Mouse (Mus musculus) megakaryocyte-erythroid progenitor cell, adult 5-6 weeks (primary cell): Measurements from ENCODE around the gene Lamtor3. TPM values are rescaled to one million over a fixed set of nuclear protein-coding genes. Genes with fewer than 3 reads are reported as not detected.
A peak's percentile ranks its signal among the peaks of the same experiment; 100 is the strongest.
"Not testable (repeated sequence)": the region's sequence is repeated elsewhere in the genome, so short reads cannot be mapped to it uniquely, and the experiment has no call there.

Experiments
- ATAC-seq: replicated peaks from 2 replicates; pipeline ENCODE4 v1.8.0; 2016; ENCODE audit warnings: mild to moderate bottlenecking, inconsistent platforms; ENCODE audit not compliant: severe bottlenecking, poor library complexity, low FRiP score, low TSS enrichment
- total RNA-seq, 2 experiments: library from RNA; stranded (forward) in 1 of 2; stranded (reverse) in 1 of 2; fragments of 200-1000, 215-1000 nt in 1 of 2; fragments of >200 nt in 1 of 2; fragmentation: Nextera tagmentation in 1 of 2; gene quantifications; 2 replicates each; pipeline ENCODE4 v1.2.3; 2014 to 2017

Lamtor3 gene
- total RNA-seq (2014; fragmentation: Nextera tagmentation) (65.7 and 77.2 TPM in 2 replicates), total RNA-seq (2017) (81.7 and 82.1 TPM in 2 replicates)

DNA sequence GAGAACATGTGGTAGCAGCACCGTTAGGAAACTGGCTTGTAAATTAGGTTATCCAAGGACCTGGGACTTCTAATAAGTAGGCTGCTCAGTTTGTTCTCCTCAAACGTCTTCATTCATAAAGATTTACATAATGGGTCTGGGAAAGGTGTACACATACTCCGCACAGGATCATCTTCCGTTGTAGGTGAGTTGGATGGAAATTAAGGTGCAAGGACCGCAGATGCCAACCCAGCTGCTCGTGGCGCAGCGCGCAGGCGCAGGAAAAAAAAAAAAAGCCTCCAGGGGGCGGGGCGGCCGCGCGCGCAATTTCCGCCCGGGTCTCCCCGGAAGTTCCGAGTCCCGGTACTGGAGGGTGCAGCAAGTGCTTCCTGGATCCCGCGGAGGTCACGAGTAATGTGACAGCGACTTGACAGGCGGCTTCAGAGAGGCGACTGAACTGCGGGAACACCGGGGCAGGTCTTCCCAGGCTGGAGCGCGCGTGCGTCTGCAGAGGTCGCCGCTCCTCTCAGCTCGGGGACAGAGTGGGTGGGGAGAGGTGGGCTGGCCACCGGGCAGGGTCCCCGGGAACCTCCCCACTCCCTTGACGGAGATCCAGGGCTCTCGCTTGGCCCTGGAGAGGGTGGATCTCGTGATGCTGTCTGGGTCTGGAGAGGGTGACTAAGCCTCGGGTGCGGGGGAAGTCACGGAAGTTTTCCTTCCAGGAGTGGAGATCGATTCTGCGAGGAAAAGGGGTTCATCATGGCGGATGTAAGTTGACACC, at the start of gene Lamtor3:
Lamtor3 (plus strand) TSS at position 335 of the 760 bp plus-strand sequence.
- peak; percentile 98 for ATAC-seq

DNA sequence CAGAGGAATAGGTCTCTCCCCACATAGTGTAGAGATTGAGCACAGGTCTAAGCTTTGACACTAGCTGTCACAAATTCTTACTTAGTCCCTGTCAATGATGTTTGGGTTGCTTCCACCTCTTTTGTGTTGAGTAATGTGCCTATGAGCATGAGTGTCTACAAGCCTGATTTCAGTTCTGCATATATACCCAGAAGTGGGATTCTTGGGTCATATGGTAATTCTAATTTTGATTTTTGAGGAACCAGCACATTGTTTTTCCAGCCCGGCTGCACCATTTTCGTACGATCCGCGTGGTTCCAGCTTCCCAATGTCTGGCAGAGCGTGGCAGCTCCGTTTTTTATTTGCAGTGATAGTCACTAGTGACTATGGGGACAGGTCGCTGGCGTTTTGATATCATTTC, 48.9 kb upstream of the Lamtor3 start:
- no peak for ATAC-seq

DNA sequence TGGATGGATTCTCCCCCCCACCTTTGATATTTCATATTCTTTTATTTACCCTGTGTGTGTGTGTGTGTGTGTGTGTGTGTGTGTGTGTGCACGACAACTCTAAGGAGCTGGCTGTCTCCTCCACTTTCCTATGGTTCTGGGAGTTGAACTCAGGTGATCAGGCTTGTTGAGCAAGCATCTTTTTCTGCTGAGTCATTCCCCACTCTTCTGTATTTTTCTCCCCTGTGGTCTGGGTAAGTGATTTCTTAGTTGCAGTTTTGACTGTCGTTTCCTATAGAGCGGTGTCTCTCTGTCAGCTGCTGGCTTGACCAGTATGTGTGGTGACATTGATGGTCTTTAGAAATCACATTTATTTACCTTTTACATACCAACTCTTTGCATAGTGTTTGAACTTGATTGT, 39.0 kb upstream of the Lamtor3 start:
- ATAC-seq: peak; percentile 61; the same call in 1 of the 2 replicates

DNA sequence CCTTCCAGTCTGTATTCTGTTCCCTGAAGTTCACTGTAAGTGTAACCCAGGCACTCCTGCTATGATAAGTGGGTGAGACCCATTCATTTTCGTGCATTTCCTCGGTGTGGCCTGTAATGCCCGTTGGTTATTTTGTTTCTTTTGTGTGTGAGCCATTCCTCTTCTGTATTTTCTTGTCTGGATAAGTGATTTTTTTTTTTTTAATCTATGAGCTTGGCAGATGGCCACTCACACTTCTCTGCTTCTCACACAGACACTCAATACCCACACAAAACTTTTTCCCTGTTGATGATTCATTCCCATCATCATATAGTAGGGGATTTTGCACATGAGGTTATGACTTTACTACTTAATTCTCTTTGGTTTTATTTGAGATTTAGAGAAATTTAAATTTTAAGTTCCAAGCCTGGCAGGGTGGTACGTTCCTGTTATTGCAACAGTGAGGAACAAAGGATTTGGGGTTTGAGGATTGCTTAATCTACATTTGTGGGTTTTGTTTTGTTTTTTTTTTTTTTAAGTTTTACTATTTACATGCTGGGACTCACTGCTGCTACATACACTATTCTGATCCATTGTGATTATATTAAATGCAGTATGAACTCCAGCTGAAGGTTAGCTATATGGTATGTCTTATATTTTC, 38.1 kb upstream of the Lamtor3 start:
- ATAC-seq: no peak

DNA sequence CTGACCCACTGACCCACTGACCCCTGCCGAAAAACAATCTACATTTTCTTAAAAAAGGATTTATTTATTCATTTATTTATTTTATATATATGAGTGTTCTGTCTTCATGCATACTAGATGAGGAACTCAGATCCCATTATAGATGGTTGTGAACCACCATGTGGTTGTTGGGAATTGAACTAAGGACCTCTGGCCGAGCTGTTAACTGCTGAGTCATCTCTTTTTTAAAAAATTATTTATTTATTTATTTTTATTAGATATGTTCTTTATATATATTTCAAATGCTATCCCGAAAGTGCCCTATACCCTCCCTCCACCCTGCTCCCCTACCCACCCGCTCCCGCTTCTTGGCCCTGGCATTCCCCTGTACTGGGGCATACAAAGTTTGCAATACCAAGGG, 37.2 kb upstream of the Lamtor3 start:
- no peak for ATAC-seq

DNA sequence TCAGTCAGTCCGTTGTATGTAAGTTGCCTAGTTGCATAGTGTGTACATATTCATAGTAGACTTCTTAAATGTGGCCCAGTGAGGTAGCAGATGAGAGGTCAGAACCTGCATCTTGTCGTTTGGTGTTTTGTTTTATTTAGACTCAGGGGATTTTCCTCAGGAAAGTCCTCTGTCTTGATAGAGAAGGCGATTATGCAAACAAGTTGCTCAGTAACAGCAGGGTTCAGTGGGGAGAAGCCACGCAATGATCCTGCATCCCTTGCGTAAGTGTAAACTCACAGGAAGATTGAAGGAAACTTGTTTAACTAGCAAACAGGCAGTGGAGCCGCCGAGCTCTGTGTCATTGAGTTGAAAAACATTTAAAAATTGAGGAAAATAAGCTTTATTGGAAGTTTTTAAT, 30.3 kb upstream of the Lamtor3 start:
- no peak for ATAC-seq

DNA sequence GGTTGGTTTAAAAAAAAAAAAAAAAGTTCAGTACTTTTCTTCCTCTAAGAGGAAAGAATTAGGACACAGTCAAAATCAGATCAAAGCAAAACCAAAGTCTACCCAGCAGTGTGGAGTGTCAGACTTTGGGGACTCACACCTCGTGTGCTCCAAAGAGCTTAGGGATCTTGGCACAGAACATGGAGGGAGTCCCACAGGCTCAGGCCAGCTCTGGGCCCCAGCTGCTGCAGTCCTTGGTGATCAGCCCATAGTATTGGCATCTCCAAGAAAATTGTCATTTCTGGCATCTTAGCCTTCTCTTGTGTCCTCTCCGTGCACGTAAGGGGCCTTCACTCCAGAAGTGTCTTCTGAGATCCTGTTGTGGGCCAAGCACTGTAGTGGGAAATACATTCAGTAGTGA, 27.2 kb upstream of the Lamtor3 start:
- ATAC-seq: no peak

DNA sequence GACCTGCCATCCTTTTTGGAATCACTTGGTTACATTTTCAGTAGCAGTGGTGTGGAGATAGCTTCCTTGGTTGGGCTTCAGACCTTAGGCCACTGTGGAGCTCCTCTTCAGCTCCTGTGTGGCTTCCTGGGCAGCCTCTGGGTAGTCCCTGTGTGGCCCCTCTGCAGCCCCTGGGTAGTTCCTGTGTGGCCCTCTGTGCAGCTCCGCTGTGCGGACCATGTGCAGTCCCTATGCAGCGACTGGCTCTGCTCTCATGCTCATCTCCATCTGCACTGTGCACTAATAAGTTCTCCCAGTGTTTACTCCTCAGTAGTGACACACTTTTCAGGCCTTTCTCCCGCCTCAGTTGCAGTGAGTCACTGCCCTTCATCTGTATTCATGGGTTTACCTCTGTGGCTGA, 26.2 kb upstream of the Lamtor3 start:
- ATAC-seq: no peak

DNA sequence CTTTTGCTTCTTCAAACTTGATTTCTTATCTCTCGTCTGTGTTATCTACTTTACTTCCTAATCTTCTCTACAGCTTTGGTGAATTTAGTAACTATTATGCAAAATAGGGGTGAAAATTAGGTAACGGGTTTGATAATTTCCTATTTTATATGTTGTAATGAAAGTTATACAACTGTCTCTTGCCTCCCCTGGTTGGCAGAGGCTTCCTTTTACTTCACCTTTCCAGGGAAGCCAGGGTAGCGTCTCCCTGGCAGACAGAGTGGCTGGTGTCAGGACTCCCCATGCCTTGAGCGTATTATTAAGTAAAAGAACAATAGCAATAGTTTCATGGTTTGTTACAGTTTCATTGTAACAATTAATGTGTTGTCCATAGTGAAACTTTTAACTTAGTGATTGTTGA, 24.5 kb upstream of the Lamtor3 start:
- no peak for ATAC-seq

DNA sequence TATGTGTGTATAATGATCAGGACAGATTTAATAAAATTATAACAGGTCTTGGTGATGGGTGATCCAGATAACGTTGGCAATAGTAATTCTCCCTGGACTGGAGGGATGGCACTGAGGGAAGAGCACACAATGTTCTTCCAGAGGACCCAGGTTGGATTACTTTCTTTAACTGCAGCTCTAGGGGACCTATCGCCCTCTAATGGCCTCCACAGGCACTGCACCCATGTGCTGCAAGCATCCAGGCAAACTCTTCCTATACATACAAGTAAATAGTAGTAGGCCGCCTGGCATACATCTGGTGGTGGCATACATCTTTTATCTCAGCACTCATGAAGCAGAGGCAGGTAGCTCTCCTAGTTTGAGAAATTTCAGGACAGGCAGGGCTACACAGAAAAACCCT, 23.1 kb upstream of the Lamtor3 start:
- peak; percentile 72 for ATAC-seq

DNA sequence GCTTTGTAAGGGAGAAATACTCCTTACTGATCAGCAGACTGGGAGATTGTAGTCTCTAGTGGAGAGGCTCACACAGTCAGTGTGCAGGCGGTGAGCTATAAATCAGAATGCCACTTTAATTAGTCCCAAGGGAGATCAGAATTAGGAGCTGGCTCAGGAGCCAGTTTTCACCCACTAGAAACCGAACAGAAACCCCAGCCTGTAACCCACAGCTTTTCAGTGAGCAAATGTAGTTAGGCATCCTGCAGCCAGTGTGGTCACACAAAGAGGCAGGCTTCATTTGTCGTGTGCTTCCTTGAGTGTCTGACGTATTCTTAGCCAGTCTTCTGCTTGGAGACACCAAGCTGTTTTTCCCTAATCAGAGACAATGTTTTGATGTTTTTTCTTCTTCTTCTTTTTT, 21.9 kb upstream of the Lamtor3 start:
- ATAC-seq: no peak

DNA sequence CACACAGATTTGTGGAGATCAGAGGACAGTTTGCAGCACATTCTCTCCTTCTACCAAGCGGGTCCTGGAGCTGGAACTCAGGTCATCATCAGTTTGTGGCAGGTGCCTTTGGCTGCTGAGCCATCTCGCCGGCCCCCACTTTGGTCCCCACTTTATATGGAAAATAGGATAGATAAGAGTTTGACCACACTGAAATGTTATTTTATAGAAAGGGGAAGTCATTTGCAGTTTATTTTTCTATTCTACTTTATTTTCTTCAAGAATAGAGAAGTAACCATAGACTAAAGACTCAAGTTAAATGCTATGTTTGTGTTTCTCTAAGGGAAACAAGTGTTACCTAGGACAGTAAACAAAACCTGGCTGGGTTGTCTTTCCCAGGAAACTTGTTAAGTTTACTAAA, 21.4 kb upstream of the Lamtor3 start:
- ATAC-seq: no peak

DNA sequence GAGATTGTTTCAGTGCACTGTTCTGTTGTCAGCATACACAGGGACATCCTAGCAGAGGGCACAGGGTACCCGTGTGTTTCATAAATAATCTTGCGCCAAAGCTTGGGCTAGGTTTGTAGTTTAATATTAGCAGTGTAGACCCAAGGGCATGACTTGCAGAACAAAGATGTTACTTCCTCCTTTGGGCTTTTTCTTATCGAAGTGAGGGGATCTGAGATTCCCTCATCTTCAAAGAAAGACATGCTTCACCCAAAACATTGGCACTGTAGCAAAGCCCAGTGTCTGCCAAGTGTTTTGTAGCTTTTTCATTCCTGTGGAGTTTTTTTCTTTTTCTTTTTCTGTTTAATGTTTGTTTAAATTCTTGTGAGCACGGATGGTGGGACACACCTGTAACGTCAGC, 20.6 kb upstream of the Lamtor3 start:
- no peak for ATAC-seq

DNA sequence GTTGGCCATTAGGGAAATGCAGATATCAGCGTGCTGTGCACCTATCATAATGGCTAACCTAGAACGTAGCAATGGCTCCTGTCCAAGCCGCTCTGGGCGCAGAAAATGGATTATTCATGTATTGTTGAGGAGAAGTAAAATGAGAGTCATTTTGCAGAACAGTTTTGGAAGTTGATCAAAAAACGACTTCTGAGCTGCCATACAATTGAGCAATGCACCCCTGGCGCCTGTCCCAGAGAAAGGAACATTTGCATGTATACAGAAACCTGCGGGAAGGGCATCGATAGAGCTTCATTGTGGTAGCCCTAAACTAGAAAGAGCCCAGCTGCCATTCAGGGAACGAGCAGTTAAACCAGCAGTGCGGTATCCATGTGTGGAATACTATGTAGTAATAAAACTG, 18.2 kb upstream of the Lamtor3 start:
- no peak for ATAC-seq

DNA sequence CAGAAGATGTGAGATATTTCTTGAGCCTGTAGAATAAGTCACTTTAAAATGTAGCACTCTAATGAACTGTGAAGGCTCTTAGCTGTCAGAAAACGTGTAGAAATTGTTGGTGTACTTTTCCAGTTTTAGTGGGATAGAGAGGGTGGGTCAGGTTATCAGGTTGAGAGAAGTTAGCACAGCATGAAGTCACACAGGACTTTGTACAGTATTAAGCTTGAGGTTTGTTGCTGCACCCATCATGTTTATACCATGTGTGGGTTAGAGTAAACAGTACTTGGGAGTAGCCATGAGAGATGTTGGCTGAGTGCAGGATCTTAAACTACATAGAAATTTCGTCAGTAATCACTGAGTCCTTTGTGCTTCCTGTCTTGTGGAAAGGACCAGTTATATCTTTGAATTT, 5.2 kb upstream of the Lamtor3 start:
- no peak for ATAC-seq

DNA sequence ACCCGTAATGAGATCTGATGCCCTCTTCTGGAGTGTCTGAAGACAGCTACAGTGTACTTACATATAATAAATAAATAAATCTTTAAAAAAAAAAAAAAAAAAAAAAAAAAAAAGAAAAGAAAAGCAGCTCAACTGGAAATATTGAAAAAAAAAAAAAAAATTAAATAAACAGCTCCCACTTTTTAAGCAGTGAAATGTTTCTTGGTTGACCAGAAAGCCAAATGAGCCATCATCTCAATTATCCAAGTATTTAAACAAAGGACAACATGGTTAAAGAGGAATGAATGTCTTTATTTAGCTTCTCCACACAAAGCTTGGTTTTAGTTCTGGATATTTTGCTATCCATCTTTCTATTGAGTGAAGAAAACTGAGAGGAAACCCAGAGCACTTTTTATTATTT, 3.7 kb upstream of the Lamtor3 start:
- not testable (repeated sequence) for ATAC-seq

DNA sequence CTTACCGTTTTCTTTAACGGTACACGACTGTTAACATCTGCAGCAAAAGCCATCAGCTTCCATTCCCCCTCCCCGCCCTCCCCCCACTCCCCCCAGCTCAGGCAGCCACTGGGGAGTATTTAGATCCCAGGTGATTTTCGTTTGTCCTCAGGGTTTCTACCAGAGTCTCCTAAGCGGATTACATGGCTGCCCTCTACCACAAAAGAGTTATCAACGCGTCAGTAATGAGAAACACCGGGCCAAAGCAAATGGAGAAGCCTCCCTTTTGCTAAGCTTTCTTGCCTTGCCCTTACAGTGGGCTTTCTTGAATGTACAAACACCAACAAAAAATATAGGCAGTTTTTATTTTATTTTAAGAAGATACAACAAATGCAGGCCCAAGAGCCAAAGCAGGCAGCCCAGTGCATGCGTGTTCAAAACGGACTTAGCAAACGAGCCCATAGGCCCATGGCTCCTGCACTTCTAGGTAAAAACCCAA, 573 bp upstream of the Lamtor3 start:
- ATAC-seq: peak; percentile 54; the same call in 1 of the 2 replicates

DNA sequence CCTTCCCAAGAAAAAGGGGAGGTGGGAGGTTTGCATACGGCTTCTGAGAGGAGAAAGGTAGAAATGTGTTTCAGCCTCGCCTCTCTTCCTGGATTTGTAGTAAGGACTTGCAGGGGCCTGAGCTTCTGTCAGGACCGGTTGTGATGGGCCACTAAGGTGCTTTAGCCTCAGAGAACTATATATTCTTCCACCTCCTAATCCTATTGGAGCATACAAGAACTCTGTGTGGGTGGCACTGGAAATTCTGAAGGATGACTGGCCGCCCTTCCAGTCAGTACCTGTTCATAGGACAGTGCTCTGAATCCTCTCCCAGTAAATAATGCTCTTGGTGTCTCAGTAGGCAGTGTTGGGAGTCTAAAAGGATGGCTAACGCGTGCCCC, 616 bp downstream of the Lamtor3 start:
- ATAC-seq: peak; percentile 36

DNA sequence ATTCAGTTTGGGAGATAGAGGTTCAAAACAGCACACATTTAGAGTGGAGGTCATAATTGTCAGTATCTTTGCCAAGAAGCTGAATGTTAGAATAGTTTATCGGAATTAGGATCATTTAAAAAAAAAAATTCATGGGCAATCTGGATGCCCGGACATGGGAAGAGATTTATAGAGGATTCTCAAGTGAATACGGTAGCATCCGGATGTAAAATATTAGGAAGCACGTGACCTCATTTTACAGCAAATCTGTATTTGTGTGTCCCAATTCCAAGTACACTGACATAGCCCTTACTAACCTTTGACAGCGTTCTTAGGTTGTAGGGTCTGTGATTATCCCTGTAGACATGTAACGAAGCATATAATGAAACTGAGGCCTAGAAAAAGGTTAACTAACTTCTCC, 1.1 kb downstream of the Lamtor3 start:
- ATAC-seq: no peak

DNA sequence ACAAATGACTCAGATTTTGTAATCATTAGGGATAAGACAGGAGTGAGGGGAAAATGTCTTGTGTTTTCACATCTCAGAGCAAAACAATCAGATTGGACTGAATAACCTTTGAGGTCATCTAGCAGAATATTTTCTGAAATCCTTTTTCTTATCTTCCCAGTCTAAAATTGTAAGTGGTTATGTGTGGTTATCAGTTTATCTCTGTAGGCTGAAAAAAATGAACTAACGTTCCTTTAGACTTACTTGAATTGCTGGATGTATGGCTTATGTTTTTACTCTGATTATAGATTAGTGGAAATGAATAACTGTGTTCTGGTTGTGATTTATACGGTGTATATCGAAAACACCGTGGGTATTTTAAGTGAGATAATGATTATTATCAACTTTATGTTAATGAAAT, 2.3 kb downstream of the Lamtor3 start:
- no peak for ATAC-seq

DNA sequence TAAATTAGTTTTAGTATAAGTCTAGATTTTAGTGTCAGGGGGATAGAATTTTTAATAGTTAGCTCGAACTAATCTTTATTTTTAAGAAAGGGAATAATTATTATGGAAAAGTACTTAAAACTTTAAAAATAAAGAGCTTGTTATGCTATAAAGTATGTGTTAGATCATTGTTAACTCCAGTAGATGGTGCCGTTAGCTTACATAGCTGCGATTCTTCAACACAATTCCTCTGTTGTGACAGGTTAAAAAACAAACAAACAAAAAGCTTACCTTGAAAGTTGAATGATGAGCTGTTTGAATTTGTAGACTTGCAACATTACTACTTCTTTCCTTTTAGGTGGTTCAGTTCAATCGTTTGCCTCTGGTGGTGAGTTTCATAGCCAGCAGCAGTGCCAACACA, 8.7 kb downstream of the Lamtor3 start:
- no peak for ATAC-seq
